Mouse (Mus musculus) bone marrow macrophage, adult 2 months (primary cell): ENCODE measurements around the gene Skil. TPM values are rescaled to one million over a fixed set of nuclear protein-coding genes. Genes with fewer than 3 reads are reported as not detected.

Source experiments
- H3K27ac ChIP-seq: 2 replicates; pipeline ENCODE4 v1.5.1; 2012; ENCODE audit warnings: low read depth, low read length; ENCODE audit not compliant: insufficient read depth
- H3K4me1 ChIP-seq: 2 replicates; pipeline ENCODE4 v1.6.1; 2012; ENCODE audit warnings: low read length; ENCODE audit not compliant: control insufficient read depth, insufficient read depth
- H3K4me3 ChIP-seq: 2 replicates; pipeline ENCODE4 v1.5.1; 2012; ENCODE audit warnings: mild to moderate bottlenecking, low read length, moderate library complexity; ENCODE audit not compliant: insufficient read depth
- CTCF ChIP-seq: IDR thresholded peaks from 2 replicates; pipeline ENCODE4 v1.5.1; 2012; ENCODE audit warnings: low read depth, mild to moderate bottlenecking, low read length, moderate library complexity
- POLR2A ChIP-seq: IDR thresholded peaks from 2 replicates; pipeline ENCODE4 v1.6.1; 2012; ENCODE audit warnings: mild to moderate bottlenecking, low read depth, low read length, borderline replicate concordance
- polyA plus RNA-seq: library from polyadenylated mRNA; stranded (reverse); fragments of >200 nt; gene quantifications from 2 replicates; pipeline ENCODE4 v1.2.4, GENCODE M21; 2012; ENCODE audit not compliant: missing spikeins, insufficient read depth, insufficient read length

The Skil gene
- polyA plus RNA-seq, 1 experiment, result 35.5 TPM

- TF ChIP-seq POLR2A, result no peak
- no peak for TF ChIP-seq CTCF
- H3K27ac ChIP-seq, result no peak overlapping the region
- H3K4me3 ChIP-seq, result no peak overlapping the region
- H3K4me1 ChIP-seq, result no peaks in the 10 kb centered on the region
Observed at GRCm38 (mm10) chr3:31161336-31161735, 66.5 kb downstream of the Skil start.

- Histone ChIP-seq H3K4me1 (no peaks in the 10 kb centered on the region), H3K4me3 (no peak overlapping the region), H3K27ac (no peak overlapping the region)
- no peak for TF ChIP-seq CTCF
- TF ChIP-seq POLR2A, result no peak
Observed at GRCm38 (mm10) chr3:31162860-31163259, 68.0 kb downstream of the Skil start.

GRCm38 (mm10) chr3:31165803-31166202, 70.9 kb downstream of the Skil start:
- Histone ChIP-seq H3K4me3 (no peak overlapping the region), H3K27ac (no peak overlapping the region), H3K4me1 (no peaks in the 10 kb centered on the region)
- TF ChIP-seq CTCF, result no peak
- TF ChIP-seq POLR2A, result no peak

- no peak overlapping the region for H3K27ac ChIP-seq
- no peaks in the 10 kb centered on the region for H3K4me1 ChIP-seq
- no peak overlapping the region for H3K4me3 ChIP-seq
- TF ChIP-seq CTCF, result no peak
- no peak for TF ChIP-seq POLR2A
Observed at GRCm38 (mm10) chr3:31166365-31166871, 71.6 kb downstream of the Skil start.

Other genes with a start within 250 kb of the Skil start
- 20.3 and 24.8 TPM in 2 replicates for gene Gpr160, start 239.1 kb upstream of the Skil start, polyA plus RNA-seq
- 26.0 and 26.4 TPM in 2 replicates for gene Phc3, start 125.6 kb upstream of the Skil start, polyA plus RNA-seq
- 17.4 and 19.8 TPM in 2 replicates for gene Prkci, start 99.3 kb upstream of the Skil start, polyA plus RNA-seq
- gene Cldn11, start 54.9 kb downstream of the Skil start, polyA plus RNA-seq, result not detected in 2 replicates
- not detected in 2 replicates for gene Slc7a14, start 215.3 kb downstream of the Skil start, polyA plus RNA-seq